Mouse (Mus musculus): ENCODE measurements around the gene Gdpd2. TPM values are rescaled to one million over a fixed set of nuclear protein-coding genes. Genes with fewer than 3 reads are reported as not detected.

Gdpd2 gene
- 139 and 153 TPM in 2 replicates for polyA plus RNA-seq (2012; rRNA removed)

GRCm38 (mm10) chrX:100729665-100730188, at the start of gene Gdpd2:
Gdpd2 (plus strand) TSS chrX:100729873.
- DNase-seq (ENCODE audit: low read depth in 1 of 2, low spot score in 2 of 2) = no peak
- Histone ChIP-seq H3K27ac (ENCODE audit: insufficient read depth, low read length) (no peak within 1 kb of the TSS; the same call in 1 of the 2 replicates), H3K4me1 (ENCODE audit: control insufficient read depth, insufficient read depth, insufficient read length) (no peaks in the 10 kb centered on the region), H3K4me3 (ENCODE audit: extremely low read depth, insufficient read depth, insufficient read length) (peak within 1 kb of the TSS; percentile 18; the same call in 1 of the 2 replicates), H3K27me3 (ENCODE audit: control insufficient read depth, insufficient read depth, low read length) (no peaks in the 10 kb centered on the region), H3K36me3 (ENCODE audit: control insufficient read depth, insufficient read depth, low read length) (no peaks in the 10 kb centered on the region)
- TF ChIP-seq POLR2A (IDR thresholded peaks at IDR 0.05; ENCODE audit: low read depth, low read length) (no peak), CTCF (IDR thresholded peaks at IDR 0.05; ENCODE audit: extremely low read depth, insufficient read depth, insufficient read length, insufficient replicate concordance) (no peak)
- WGBS = 24% methylated on average over 8 of the region's 8 CpGs

DNA sequence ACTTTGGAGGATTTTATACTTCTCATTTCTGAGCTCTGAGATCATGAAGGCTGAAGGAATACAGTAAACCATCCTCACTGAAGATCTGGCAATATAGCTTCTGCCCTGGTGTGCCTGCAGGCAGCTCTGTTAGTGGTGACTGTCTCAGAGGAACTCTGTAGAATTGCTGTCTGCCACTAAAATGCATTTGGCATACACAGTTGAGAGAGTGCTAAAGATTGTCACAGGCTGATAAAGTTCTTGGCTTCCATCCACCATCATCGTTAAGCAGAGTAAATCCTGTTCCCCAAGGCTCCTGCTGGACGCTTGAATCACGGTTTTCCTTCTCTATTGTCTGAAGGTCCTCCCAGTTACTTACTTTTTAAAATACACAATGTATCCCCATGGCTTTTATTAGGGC, 43.1 kb upstream of the Gdpd2 start:
- 72% methylated on average over 3 of the region's 3 CpGs for WGBS
- no peak for DNase-seq (ENCODE audit: low read depth in 1 of 2, low spot score in 2 of 2)
- no peak for TF ChIP-seq CTCF (IDR thresholded peaks at IDR 0.05; ENCODE audit: extremely low read depth, insufficient read depth, insufficient read length, insufficient replicate concordance)
- TF ChIP-seq POLR2A (IDR thresholded peaks at IDR 0.05; ENCODE audit: low read depth, low read length) = no peak
- no peak overlapping the region for H3K27ac ChIP-seq (ENCODE audit: insufficient read depth, low read length)
- no peaks in the 10 kb centered on the region for H3K4me1 ChIP-seq (ENCODE audit: control insufficient read depth, insufficient read depth, insufficient read length)
- no peaks in the 10 kb centered on the region for H3K27me3 ChIP-seq (ENCODE audit: control insufficient read depth, insufficient read depth, low read length)
- H3K4me3 ChIP-seq (ENCODE audit: extremely low read depth, insufficient read depth, insufficient read length) = no peak overlapping the region
- no peaks in the 10 kb centered on the region for H3K36me3 ChIP-seq (ENCODE audit: control insufficient read depth, insufficient read depth, low read length)

GRCm38 (mm10) chrX:100687360-100688032, 42.2 kb upstream of the Gdpd2 start:
- DNase-seq (ENCODE audit: low read depth in 1 of 2, low spot score in 2 of 2) = no peak
- WGBS = 90% methylated on average over 6 of the region's 6 CpGs
- Histone ChIP-seq H3K4me1 (ENCODE audit: control insufficient read depth, insufficient read depth, insufficient read length) (no peaks in the 10 kb centered on the region), H3K27me3 (ENCODE audit: control insufficient read depth, insufficient read depth, low read length) (no peaks in the 10 kb centered on the region), H3K36me3 (ENCODE audit: control insufficient read depth, insufficient read depth, low read length) (no peaks in the 10 kb centered on the region), H3K4me3 (ENCODE audit: extremely low read depth, insufficient read depth, insufficient read length) (no peak overlapping the region), H3K27ac (ENCODE audit: insufficient read depth, low read length) (no peak overlapping the region)
- TF ChIP-seq CTCF (IDR thresholded peaks at IDR 0.05; ENCODE audit: extremely low read depth, insufficient read depth, insufficient read length, insufficient replicate concordance) (no peak), POLR2A (IDR thresholded peaks at IDR 0.05; ENCODE audit: low read depth, low read length) (no peak)

DNA sequence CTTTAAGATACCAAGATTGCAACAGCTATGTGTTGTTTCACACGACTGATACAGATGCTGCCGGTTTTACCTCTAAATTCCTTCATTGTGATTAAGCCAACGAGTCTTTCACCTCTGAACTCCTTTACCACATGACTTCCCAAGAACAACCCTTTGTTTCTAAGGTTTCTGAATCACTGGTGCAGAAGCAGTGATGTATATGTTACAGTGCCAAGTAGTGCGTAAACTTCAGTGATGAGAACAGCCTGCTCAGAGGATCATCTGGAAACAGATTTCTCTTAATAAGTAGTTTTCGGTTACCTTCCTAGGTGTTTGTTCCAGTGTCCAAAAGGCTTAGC, 41.7 kb upstream of the Gdpd2 start:
- Histone ChIP-seq H3K4me1 (ENCODE audit: control insufficient read depth, insufficient read depth, insufficient read length) (no peaks in the 10 kb centered on the region), H3K4me3 (ENCODE audit: extremely low read depth, insufficient read depth, insufficient read length) (no peak overlapping the region), H3K36me3 (ENCODE audit: control insufficient read depth, insufficient read depth, low read length) (no peaks in the 10 kb centered on the region), H3K27ac (ENCODE audit: insufficient read depth, low read length) (no peak overlapping the region), H3K27me3 (ENCODE audit: control insufficient read depth, insufficient read depth, low read length) (no peaks in the 10 kb centered on the region)
- 92% methylated on average over 5 of the region's 5 CpGs for WGBS
- DNase-seq (ENCODE audit: low read depth in 1 of 2, low spot score in 2 of 2) = no peak
- TF ChIP-seq CTCF (IDR thresholded peaks at IDR 0.05; ENCODE audit: extremely low read depth, insufficient read depth, insufficient read length, insufficient replicate concordance) (no peak), POLR2A (IDR thresholded peaks at IDR 0.05; ENCODE audit: low read depth, low read length) (no peak)

DNA sequence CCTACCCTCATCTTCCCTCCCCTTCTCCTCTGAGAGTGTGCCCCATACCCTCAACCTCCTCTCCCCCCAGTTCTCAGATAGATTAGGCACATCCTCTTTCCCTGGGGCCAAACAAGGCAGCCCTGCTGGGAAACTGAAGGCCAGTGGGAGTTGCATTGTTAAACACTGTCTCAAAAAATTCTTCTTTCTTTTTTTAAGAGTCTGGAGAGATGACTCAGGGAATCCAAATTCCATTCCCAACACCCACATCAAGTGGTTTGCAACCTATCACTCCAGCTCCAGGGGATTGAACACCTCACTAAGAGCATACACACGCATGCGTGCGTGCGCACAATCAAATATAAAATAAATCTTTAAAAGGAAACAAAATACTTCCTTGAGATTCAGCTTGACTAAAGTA, 32.9 kb upstream of the Gdpd2 start:
- Histone ChIP-seq H3K4me3 (ENCODE audit: extremely low read depth, insufficient read depth, insufficient read length) (no peak overlapping the region), H3K27me3 (ENCODE audit: control insufficient read depth, insufficient read depth, low read length) (no peaks in the 10 kb centered on the region), H3K4me1 (ENCODE audit: control insufficient read depth, insufficient read depth, insufficient read length) (no peaks in the 10 kb centered on the region), H3K36me3 (ENCODE audit: control insufficient read depth, insufficient read depth, low read length) (no peaks in the 10 kb centered on the region), H3K27ac (ENCODE audit: insufficient read depth, low read length) (no peak overlapping the region)
- WGBS = 98% methylated on average over 4 of the region's 4 CpGs
- TF ChIP-seq POLR2A (IDR thresholded peaks at IDR 0.05; ENCODE audit: low read depth, low read length) (no peak), CTCF (IDR thresholded peaks at IDR 0.05; ENCODE audit: extremely low read depth, insufficient read depth, insufficient read length, insufficient replicate concordance) (no peak)
- no peak for DNase-seq (ENCODE audit: low read depth in 1 of 2, low spot score in 2 of 2)

- no peak for DNase-seq (ENCODE audit: low read depth in 1 of 2, low spot score in 2 of 2)
- TF ChIP-seq CTCF (IDR thresholded peaks at IDR 0.05; ENCODE audit: extremely low read depth, insufficient read depth, insufficient read length, insufficient replicate concordance) = no peak
- TF ChIP-seq POLR2A (IDR thresholded peaks at IDR 0.05; ENCODE audit: low read depth, low read length) = no peak
- H3K4me3 ChIP-seq (ENCODE audit: extremely low read depth, insufficient read depth, insufficient read length) = no peak overlapping the region
- H3K27me3 ChIP-seq (ENCODE audit: control insufficient read depth, insufficient read depth, low read length) = no peaks in the 10 kb centered on the region
- WGBS = 90% methylated on average over 6 of the region's 6 CpGs
- no peaks in the 10 kb centered on the region for H3K4me1 ChIP-seq (ENCODE audit: control insufficient read depth, insufficient read depth, insufficient read length)
- no peak overlapping the region for H3K27ac ChIP-seq (ENCODE audit: insufficient read depth, low read length)
- no peaks in the 10 kb centered on the region for H3K36me3 ChIP-seq (ENCODE audit: control insufficient read depth, insufficient read depth, low read length)
Observed at GRCm38 (mm10) chrX:100708032-100708431, 21.6 kb upstream of the Gdpd2 start.

- H3K27ac ChIP-seq (ENCODE audit: insufficient read depth, low read length) = no peak overlapping the region
- no peak for TF ChIP-seq POLR2A (IDR thresholded peaks at IDR 0.05; ENCODE audit: low read depth, low read length)
- TF ChIP-seq CTCF (IDR thresholded peaks at IDR 0.05; ENCODE audit: extremely low read depth, insufficient read depth, insufficient read length, insufficient replicate concordance) = no peak
- DNase-seq (ENCODE audit: low read depth in 1 of 2, low spot score in 2 of 2) = no peak
- no peaks in the 10 kb centered on the region for H3K4me1 ChIP-seq (ENCODE audit: control insufficient read depth, insufficient read depth, insufficient read length)
- H3K4me3 ChIP-seq (ENCODE audit: extremely low read depth, insufficient read depth, insufficient read length) = no peak overlapping the region
- H3K27me3 ChIP-seq (ENCODE audit: control insufficient read depth, insufficient read depth, low read length) = no peaks in the 10 kb centered on the region
- 96% methylated on average over 6 of the region's 6 CpGs for whole genome bisulfite sequencing
- no peaks in the 10 kb centered on the region for H3K36me3 ChIP-seq (ENCODE audit: control insufficient read depth, insufficient read depth, low read length)
Observed at GRCm38 (mm10) chrX:100716173-100716572, 13.5 kb upstream of the Gdpd2 start.

Measured in spleen, adult 2 months (tissue).